Mouse (Mus musculus) limb, embryonic 10.5 days (tissue): ENCODE data around the gene Tubb2b. TPM values are rescaled to one million over a fixed set of nuclear protein-coding genes. Genes with fewer than 3 reads are reported as not detected.

Experiments
- DNase-seq: peaks from one replicate; pipeline ENCODE4 v3.0.0-alpha.2; 2017; ENCODE audit warnings: low spot score
- H3K27ac ChIP-seq: fragments of 300-500 bp; sonication (generic); 2 replicates; pipeline ENCODE4 v1.5.1; 2016; ENCODE audit warnings: mild to moderate bottlenecking
- H3K27me3 ChIP-seq: fragments of 300-500 bp; sonication (generic); 2 replicates; pipeline ENCODE4 v1.6.1; 2016; ENCODE audit warnings: low read depth, mild to moderate bottlenecking; ENCODE audit not compliant: poor library complexity, severe bottlenecking
- H3K36me3 ChIP-seq: fragments of 300-500 bp; sonication (generic); 2 replicates; pipeline ENCODE4 v1.6.1; 2016; ENCODE audit warnings: mild to moderate bottlenecking, moderate library complexity
- H3K4me1 ChIP-seq: fragments of 300-500 bp; sonication (generic); 2 replicates; pipeline ENCODE4 v1.6.1; 2016
- H3K4me3 ChIP-seq: fragments of 300-500 bp; sonication (generic); 2 replicates; pipeline ENCODE4 v1.5.1; 2016; ENCODE audit warnings: mild to moderate bottlenecking, moderate library complexity
- H3K9me3 ChIP-seq: fragments of 300-500 bp; sonication (generic); replicated peaks from 2 replicates; pipeline ENCODE4 v1.6.1; 2016; ENCODE audit warnings: mild to moderate bottlenecking
- WGBS: fragments of 180-500 bp; shearing (Covaris S2); methylation state at CpG from one replicate; pipeline ENCODE4 v1.1.7; 2016; 5-methylcytosine and 5-hydroxymethylcytosine counted together
- polyA plus RNA-seq: library from polyadenylated mRNA; unstranded; fragments of >200 nt; fragmentation: Nextera tagmentation; extraction: Ambion mirVana; gene quantifications from 2 replicates; pipeline ENCODE4 v1.2.1, GENCODE M21; 2016

The Tubb2b gene
- polyA plus RNA-seq, 1 experiment from 2014 or later = 15.6 TPM

- H3K27ac ChIP-seq = no peak overlapping the region
- DNase-seq = no peak
- WGBS = 89% methylated on average over 5 of the region's 5 CpGs
Measured at GRCm38 (mm10) chr13:34112369-34113081, 17.7 kb downstream of the Tubb2b start.

DNA sequence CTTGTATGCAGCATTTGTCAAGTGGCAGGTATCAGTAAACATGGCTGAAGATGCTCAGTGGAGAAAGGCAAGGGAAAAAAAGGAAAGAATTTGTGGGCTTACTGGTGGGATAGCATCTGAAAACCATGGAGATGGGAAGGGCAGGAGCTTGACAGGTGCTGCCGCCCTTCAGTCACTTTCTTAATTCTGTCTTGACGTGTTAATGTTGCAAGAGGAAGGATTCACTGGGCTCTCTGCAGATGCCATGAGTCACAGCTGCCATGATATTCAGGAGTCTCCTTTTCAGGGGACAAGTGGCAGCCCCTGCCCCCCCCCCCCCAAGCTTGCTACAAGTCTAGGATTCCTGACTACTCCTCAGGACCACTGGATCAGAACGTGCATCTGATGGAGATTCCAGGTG is 18.4 kb downstream of the Tubb2b start:
- Histone ChIP-seq H3K27me3 (no peaks in the 10 kb centered on the region), H3K27ac (no peak overlapping the region), H3K36me3 (no peaks in the 10 kb centered on the region), H3K4me3 (no peak overlapping the region), H3K9me3 (no peaks in the 10 kb centered on the region), H3K4me1 (peaks cover 5% of the 10 kb centered on the region; the same call in 1 of the 2 replicates)
- WGBS = 85% methylated on average over 3 of the region's 3 CpGs
- no peak for DNase-seq

More at GRCm38 (mm10) chr13:34112369-34113081, 17.7 kb downstream of the Tubb2b start:
- H3K36me3 ChIP-seq = no peaks in the 10 kb centered on the region
- H3K9me3 ChIP-seq = no peaks in the 10 kb centered on the region
- no peak overlapping the region for H3K4me3 ChIP-seq
- H3K4me1 ChIP-seq = peaks cover 5% of the 10 kb centered on the region; the same call in 1 of the 2 replicates
- no peaks in the 10 kb centered on the region for H3K27me3 ChIP-seq

DNA sequence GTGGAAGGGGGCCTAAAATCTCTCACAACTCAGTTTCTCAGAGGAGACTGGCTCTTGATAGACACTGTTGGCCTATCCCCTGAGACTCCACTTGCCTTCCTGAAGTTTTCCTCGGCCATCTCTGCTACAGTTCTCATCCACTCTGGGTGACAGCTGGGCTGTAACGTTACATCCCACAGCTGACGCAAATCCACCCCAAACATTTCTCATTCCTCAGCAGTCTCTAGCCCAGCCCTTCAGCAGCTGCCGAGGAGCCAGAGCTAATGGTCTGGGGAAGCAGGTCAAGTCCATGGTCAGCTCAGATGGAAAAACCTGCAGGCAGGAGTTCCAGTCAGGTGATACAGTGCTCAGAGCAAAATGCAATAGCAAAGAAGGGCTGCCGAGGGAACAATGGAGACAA is 19.2 kb downstream of the Tubb2b start:
- no peak for DNase-seq
- Histone ChIP-seq H3K27ac (no peak overlapping the region), H3K9me3 (no peaks in the 10 kb centered on the region), H3K27me3 (no peaks in the 10 kb centered on the region), H3K36me3 (no peaks in the 10 kb centered on the region), H3K4me1 (peaks cover 5% of the 10 kb centered on the region; the same call in 1 of the 2 replicates), H3K4me3 (no peak overlapping the region)
- 79% methylated on average over 5 of the region's 5 CpGs for WGBS

DNA sequence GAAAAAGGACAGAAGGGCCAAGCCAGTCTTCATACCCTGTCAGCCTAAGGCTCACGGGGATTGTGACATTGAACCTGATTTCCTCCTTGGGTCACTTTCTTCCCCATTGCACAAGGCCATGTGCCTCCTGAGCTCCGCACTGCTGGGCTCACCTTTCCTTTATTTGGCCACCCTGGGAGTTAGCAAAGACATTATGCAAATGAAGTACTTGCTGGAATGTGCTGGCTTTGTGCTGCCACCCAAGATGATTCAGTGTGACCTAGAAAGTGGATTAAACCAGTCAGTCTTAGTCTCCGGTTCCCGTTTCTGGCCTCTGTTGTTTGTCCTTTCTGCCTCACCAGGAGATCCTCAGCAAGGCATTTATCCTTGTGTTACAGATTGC is 20.6 kb downstream of the Tubb2b start:
- H3K27me3 ChIP-seq = no peaks in the 10 kb centered on the region
- no peak overlapping the region for H3K4me3 ChIP-seq
- DNase-seq = no peak
- peaks cover 1% of the 10 kb centered on the region; the same call in 1 of the 2 replicates for H3K4me1 ChIP-seq
- 65% methylated on average over 4 of the region's 4 CpGs for WGBS
- no peaks in the 10 kb centered on the region for H3K9me3 ChIP-seq
- no peaks in the 10 kb centered on the region for H3K36me3 ChIP-seq
- no peak overlapping the region for H3K27ac ChIP-seq

- Histone ChIP-seq H3K27ac (no peak overlapping the region), H3K27me3 (no peaks in the 10 kb centered on the region), H3K9me3 (no peaks in the 10 kb centered on the region), H3K4me3 (no peak overlapping the region), H3K36me3 (no peaks in the 10 kb centered on the region), H3K4me1 (no peaks in the 10 kb centered on the region)
- no peak for DNase-seq
- 83% methylated on average over 4 of the region's 4 CpGs for WGBS
Measured at GRCm38 (mm10) chr13:34109035-34109676, 21.1 kb downstream of the Tubb2b start.

- Histone ChIP-seq H3K27ac (no peak overlapping the region), H3K4me1 (no peaks in the 10 kb centered on the region), H3K36me3 (no peaks in the 10 kb centered on the region), H3K4me3 (no peak overlapping the region), H3K9me3 (no peaks in the 10 kb centered on the region), H3K27me3 (no peaks in the 10 kb centered on the region)
- DNase-seq = no peak
- WGBS = 100% methylated on average over 1 of the region's 1 CpGs
Measured at GRCm38 (mm10) chr13:34106999-34107398, 23.3 kb downstream of the Tubb2b start.

DNA sequence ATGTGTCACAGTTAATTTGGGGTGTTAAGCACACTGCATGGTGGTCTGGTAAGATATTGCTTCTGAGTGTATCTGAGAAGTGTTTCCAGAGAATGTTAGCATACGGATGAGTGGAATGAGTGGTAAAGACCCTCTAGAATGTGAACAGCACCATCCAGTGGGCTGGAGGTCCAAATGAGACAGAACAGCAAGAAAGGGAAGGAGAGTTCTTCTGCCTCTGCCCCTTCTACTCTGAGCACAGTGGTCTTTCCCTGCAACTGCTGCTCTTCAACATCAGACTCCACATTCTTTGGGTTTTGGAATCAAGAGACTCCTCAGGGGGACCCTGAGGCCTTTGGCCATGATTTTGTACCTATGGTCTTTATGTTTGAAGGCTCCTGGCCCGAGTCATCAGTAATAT is 24.0 kb downstream of the Tubb2b start:
- H3K36me3 ChIP-seq = no peaks in the 10 kb centered on the region
- no peaks in the 10 kb centered on the region for H3K4me1 ChIP-seq
- 88% methylated on average over 2 of the region's 2 CpGs for WGBS
- no peaks in the 10 kb centered on the region for H3K27me3 ChIP-seq
- H3K9me3 ChIP-seq = no peaks in the 10 kb centered on the region
- no peak for DNase-seq
- no peak overlapping the region for H3K4me3 ChIP-seq
- no peak overlapping the region for H3K27ac ChIP-seq

DNA sequence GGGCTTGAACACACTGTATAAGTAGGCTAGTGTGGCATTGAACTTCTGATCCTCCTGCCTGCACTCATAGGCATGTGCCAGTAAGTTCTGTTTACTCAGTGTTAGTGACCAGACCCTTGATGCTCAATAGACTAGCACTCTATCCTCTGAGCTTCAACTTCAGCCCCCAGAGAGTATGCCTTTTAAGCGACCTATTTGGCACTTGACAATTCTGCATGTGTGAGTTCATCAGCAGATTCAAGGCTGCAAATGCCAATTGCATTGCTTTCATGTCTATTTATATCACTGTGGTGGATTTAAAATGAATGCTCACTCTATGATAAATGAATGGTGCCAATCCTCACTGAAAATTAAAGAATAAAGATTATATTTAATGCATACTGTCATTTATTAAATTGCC is 24.9 kb downstream of the Tubb2b start:
- no peaks in the 10 kb centered on the region for H3K4me1 ChIP-seq
- H3K27ac ChIP-seq = no peak overlapping the region
- no peak for DNase-seq
- 80% methylated on average over 1 of the region's 1 CpGs for WGBS
- H3K4me3 ChIP-seq = no peak overlapping the region
- no peaks in the 10 kb centered on the region for H3K27me3 ChIP-seq
- no peaks in the 10 kb centered on the region for H3K36me3 ChIP-seq
- H3K9me3 ChIP-seq = no peaks in the 10 kb centered on the region

- Histone ChIP-seq H3K4me3 (no peak overlapping the region), H3K27ac (no peak overlapping the region), H3K36me3 (no peaks in the 10 kb centered on the region), H3K4me1 (no peaks in the 10 kb centered on the region), H3K9me3 (no peaks in the 10 kb centered on the region), H3K27me3 (no peaks in the 10 kb centered on the region)
- no peak for DNase-seq
- WGBS = 93% methylated on average over 9 of the region's 9 CpGs
Measured at GRCm38 (mm10) chr13:34101908-34102307, 28.4 kb downstream of the Tubb2b start.

DNA sequence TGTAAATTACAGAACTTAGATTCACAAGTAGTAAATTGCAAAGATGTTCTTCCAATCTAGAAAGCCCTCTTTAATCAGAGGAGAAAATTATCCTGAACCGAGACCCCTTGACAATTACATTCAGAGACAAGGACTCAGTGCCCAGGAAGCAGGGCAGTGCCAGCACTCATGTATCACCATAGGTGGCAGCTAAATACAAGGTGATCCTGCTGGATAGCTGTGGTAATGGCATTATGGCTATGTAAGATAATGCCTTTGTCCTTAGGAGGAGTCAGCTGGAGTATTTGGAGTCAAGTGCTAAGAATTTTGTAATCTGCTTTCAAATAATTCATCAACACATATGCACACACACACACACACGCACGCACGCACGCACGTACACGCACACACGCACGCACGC is 29.0 kb downstream of the Tubb2b start:
- WGBS = 95% methylated on average over 10 of the region's 10 CpGs
- Histone ChIP-seq H3K27ac (no peak overlapping the region), H3K4me3 (no peak overlapping the region), H3K9me3 (no peaks in the 10 kb centered on the region), H3K36me3 (no peaks in the 10 kb centered on the region), H3K4me1 (peaks cover under 1% of the 10 kb centered on the region; the same call in 1 of the 2 replicates), H3K27me3 (no peaks in the 10 kb centered on the region)
- no peak for DNase-seq

- H3K4me3 ChIP-seq = no peak overlapping the region
- H3K27me3 ChIP-seq = no peaks in the 10 kb centered on the region
- no peak overlapping the region for H3K27ac ChIP-seq
- 85% methylated on average over 3 of the region's 3 CpGs for WGBS
- H3K36me3 ChIP-seq = no peaks in the 10 kb centered on the region
- no peak for DNase-seq
- peaks cover 3% of the 10 kb centered on the region; the same call in 1 of the 2 replicates for H3K4me1 ChIP-seq
- H3K9me3 ChIP-seq = no peaks in the 10 kb centered on the region
Measured at GRCm38 (mm10) chr13:34100733-34101132, 29.5 kb downstream of the Tubb2b start.

DNA sequence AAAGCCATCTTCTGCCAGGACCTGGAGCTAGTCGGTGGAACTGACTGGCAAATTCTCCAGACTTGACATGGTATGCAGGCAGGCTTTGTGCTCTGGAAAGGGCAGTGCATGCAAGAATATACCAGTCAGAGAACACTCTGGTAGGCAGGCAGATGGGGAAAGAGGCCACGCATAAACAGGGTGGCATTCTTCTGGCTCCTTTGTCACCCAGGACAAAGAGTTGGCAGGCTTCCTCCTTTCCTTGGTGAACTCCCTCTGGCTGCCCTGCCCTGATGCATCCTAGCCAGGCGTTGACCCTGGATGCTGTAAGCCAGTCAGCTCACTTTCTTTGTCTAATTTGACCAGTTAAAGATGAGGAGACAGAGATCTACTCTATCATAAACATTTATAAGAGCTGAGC is 33.2 kb downstream of the Tubb2b start:
- WGBS = 82% methylated on average over 3 of the region's 3 CpGs
- Histone ChIP-seq H3K36me3 (no peaks in the 10 kb centered on the region), H3K27ac (no peak overlapping the region), H3K9me3 (no peaks in the 10 kb centered on the region), H3K4me3 (no peak overlapping the region), H3K27me3 (no peaks in the 10 kb centered on the region), H3K4me1 (peaks cover 3% of the 10 kb centered on the region; the same call in 1 of the 2 replicates)
- DNase-seq = no peak

GRCm38 (mm10) chr13:34096455-34096854 is 33.8 kb downstream of the Tubb2b start:
- no peaks in the 10 kb centered on the region for H3K9me3 ChIP-seq
- no peak overlapping the region for H3K4me3 ChIP-seq
- H3K27ac ChIP-seq = no peak overlapping the region
- no peaks in the 10 kb centered on the region for H3K27me3 ChIP-seq
- no peak for DNase-seq
- no peaks in the 10 kb centered on the region for H3K36me3 ChIP-seq
- H3K4me1 ChIP-seq = peaks cover 3% of the 10 kb centered on the region; the same call in 1 of the 2 replicates
- 74% methylated on average over 4 of the region's 4 CpGs for WGBS
